Mouse (Mus musculus) spleen, postnatal 10 days (tissue): Measurements from ENCODE around the gene Mrps11.

ENCODE experiments used
- DNase-seq, 2 experiments: peaks; one replicate each; pipeline ENCODE4 v3.0.0; 2021 to 2022; ENCODE audit warnings: low spot score in 2 of 2

The Mrps11 gene

GRCm38 (mm10) chr7:78782639-78783581, at the start of gene Mrps11, which contains the start of gene Mrpl46:
Gene Mrps11 (plus strand): TSS chr7:78783119.
Gene Mrpl46 (minus strand): TSS chr7:78783531.
- peak; percentile 75 to 92 for DNase-seq

- no peak for DNase-seq
These were observed 45.7 kb upstream of the Mrps11 start for GRCm38 (mm10) chr7:78737196-78737595.

- no peak for DNase-seq
These were observed 45.2 kb upstream of the Mrps11 start, which contains the start of gene Ntrk3 for GRCm38 (mm10) chr7:78737614-78738210. Gene Ntrk3 (minus strand): TSS chr7:78738012.

- DNase-seq = no peak
These were observed 43.4 kb upstream of the Mrps11 start for GRCm38 (mm10) chr7:78739351-78740000.

GRCm38 (mm10) chr7:78743731-78744385, 39.1 kb upstream of the Mrps11 start:
- no peak for DNase-seq

GRCm38 (mm10) chr7:78752961-78753360, 30.0 kb upstream of the Mrps11 start:
- DNase-seq = no peak

GRCm38 (mm10) chr7:78753752-78754457, 29.0 kb upstream of the Mrps11 start:
- no peak for DNase-seq

GRCm38 (mm10) chr7:78754458-78755000, 28.4 kb upstream of the Mrps11 start:
- DNase-seq = no peak

GRCm38 (mm10) chr7:78763801-78764200, 19.1 kb upstream of the Mrps11 start:
- DNase-seq = no peak

GRCm38 (mm10) chr7:78765215-78765631, 17.7 kb upstream of the Mrps11 start:
- DNase-seq = no peak

- peak; percentile 50 to 80 for DNase-seq
These were observed 16.8 kb upstream of the Mrps11 start for GRCm38 (mm10) chr7:78766019-78766683.

- DNase-seq = no peak
These were observed 14.9 kb upstream of the Mrps11 start for GRCm38 (mm10) chr7:78767929-78768531.

- no peak for DNase-seq
These were observed 13.8 kb upstream of the Mrps11 start for GRCm38 (mm10) chr7:78769075-78769652.

GRCm38 (mm10) chr7:78770936-78771335, 12.0 kb upstream of the Mrps11 start:
- no peak for DNase-seq

- DNase-seq = no peak
These were observed 4.2 kb upstream of the Mrps11 start for GRCm38 (mm10) chr7:78778741-78779140.

GRCm38 (mm10) chr7:78785906-78786305, 3.0 kb downstream of the Mrps11 start:
- no peak for DNase-seq

GRCm38 (mm10) chr7:78787793-78788380, 5.0 kb downstream of the Mrps11 start:
- DNase-seq = no peak

GRCm38 (mm10) chr7:78791359-78792222, 8.7 kb downstream of the Mrps11 start:
- DNase-seq = peak in 1 of 2 experiments; percentile 55
